Mouse (Mus musculus) bone marrow macrophage, adult 2 months (primary cell): ENCODE results near the gene Gcnt3. TPM values are rescaled to one million over a fixed set of nuclear protein-coding genes. Genes with fewer than 3 reads are reported as not detected.

Source experiments
- H3K27ac ChIP-seq: 2 replicates; pipeline ENCODE4 v1.5.1; 2012; ENCODE audit warnings: low read depth, low read length; ENCODE audit not compliant: insufficient read depth
- H3K4me1 ChIP-seq: 2 replicates; pipeline ENCODE4 v1.6.1; 2012; ENCODE audit warnings: low read length; ENCODE audit not compliant: control insufficient read depth, insufficient read depth
- H3K4me3 ChIP-seq: 2 replicates; pipeline ENCODE4 v1.5.1; 2012; ENCODE audit warnings: mild to moderate bottlenecking, low read length, moderate library complexity; ENCODE audit not compliant: insufficient read depth
- CTCF ChIP-seq: IDR thresholded peaks from 2 replicates; pipeline ENCODE4 v1.5.1; 2012; ENCODE audit warnings: low read depth, mild to moderate bottlenecking, low read length, moderate library complexity
- POLR2A ChIP-seq: IDR thresholded peaks from 2 replicates; pipeline ENCODE4 v1.6.1; 2012; ENCODE audit warnings: mild to moderate bottlenecking, low read depth, low read length, borderline replicate concordance
- polyA plus RNA-seq: library from polyadenylated mRNA; stranded (reverse); fragments of >200 nt; gene quantifications from 2 replicates; pipeline ENCODE4 v1.2.4, GENCODE M21; 2012; ENCODE audit not compliant: missing spikeins, insufficient read depth, insufficient read length

Gcnt3 gene
- polyA plus RNA-seq, 1 experiment: not detected

DNA sequence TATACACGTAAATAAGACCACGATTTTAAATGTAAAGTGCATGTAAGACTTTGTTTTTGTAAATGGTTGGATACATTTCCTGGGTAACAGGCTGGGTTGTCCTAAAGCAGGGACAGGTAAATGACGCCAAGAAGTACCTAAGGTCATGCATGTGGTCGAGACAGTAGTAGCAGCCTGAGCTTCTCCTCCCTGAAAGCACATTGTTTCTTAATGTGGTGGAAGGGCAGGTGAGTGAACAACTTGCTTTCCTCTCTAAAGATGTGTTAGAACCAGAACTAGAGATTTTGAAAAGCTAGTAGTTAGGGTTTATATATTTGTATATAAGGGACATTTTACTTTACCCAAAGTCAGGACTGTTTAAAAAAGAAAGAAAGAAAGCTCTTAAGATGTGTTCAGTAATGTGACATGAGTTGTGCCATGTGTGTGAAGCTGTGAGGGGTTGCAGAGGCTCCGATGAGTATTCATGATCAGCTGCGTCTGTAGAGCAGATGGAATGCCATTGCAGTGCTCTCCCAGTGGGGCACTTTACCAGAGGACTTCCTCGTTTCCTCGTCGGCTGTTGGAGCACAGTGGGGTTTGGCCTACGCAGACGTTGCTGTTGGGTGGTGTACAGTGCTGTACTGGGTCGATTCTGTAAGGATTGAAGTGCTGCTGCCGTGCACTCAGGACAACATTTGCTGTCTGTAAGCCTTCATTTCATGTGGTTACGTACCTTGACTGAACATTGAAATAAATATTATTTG lies 30.2 kb downstream of the Gcnt3 start:
- H3K27ac ChIP-seq: no peak overlapping the region
- TF ChIP-seq CTCF (no peak), POLR2A (no peak)
- H3K4me1 ChIP-seq: peaks cover 13% of the 10 kb centered on the region
- H3K4me3 ChIP-seq: no peak overlapping the region

DNA sequence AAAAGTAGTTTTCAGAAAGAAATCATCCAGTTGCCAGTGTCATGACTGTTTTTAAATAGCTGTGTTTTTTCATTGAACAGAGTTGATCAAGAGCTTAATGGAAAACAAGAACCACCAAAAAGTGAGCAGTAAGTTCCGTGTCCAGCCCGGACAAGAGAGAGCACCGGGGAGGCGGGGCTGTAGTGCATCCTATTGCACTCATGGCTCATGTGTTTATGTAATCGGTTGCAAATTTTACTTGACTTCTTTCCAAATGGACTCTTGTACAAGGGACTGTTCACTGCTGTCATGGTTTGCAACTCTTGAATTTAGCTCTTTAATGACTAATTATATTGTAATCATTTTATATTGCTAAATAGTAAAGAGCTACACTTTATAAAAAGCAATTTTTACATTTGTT lies 30.9 kb downstream of the Gcnt3 start:
- no peak for TF ChIP-seq POLR2A
- TF ChIP-seq CTCF: no peak
- no peak overlapping the region for H3K4me3 ChIP-seq
- H3K27ac ChIP-seq: no peak overlapping the region
- H3K4me1 ChIP-seq: peaks cover 12% of the 10 kb centered on the region

DNA sequence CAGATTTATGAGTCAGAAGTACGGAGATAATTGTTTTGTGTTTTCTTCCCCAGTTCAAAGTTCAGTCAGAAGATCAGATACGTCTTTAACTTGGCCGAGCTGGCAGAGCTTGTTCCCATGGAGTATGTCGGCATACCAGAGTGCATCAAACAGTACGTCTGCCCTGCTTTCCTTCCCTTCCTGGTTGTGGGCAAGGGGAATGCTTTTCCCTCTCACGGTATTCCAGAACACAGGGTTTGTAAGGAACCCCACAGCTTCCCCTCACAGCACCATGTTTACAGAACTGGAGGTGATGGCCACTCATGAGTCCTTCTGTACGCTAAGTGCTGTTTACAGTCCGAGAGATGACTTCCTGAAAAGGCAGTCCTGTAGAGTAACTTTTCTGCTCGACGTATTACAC lies 34.4 kb downstream of the Gcnt3 start:
- no peak overlapping the region for H3K4me3 ChIP-seq
- no peak for TF ChIP-seq POLR2A
- TF ChIP-seq CTCF: no peak
- peaks cover 5% of the 10 kb centered on the region for H3K4me1 ChIP-seq
- no peak overlapping the region for H3K27ac ChIP-seq

DNA sequence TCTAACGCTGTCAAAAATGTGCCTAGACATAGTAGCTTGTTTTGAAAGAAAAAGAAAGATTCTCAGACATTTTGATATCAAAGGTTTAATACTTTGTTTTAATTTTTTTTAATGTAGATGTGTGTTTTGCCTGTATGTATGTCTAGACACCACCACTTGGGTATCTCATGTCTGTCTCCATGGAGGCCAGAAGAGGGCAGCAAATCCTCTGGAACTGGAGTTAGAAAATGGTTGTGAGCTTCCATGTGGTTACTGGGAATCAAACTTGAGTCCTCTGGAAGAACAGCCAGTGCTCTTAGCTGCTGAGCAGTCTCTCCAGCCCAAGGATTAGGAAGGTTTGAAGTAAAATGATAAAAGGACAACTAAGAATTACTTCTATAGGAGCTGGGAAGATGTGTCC lies 38.6 kb downstream of the Gcnt3 start:
- Histone ChIP-seq H3K4me3 (no peak overlapping the region), H3K27ac (no peak overlapping the region), H3K4me1 (peaks cover 13% of the 10 kb centered on the region)
- TF ChIP-seq POLR2A (no peak), CTCF (no peak)

DNA sequence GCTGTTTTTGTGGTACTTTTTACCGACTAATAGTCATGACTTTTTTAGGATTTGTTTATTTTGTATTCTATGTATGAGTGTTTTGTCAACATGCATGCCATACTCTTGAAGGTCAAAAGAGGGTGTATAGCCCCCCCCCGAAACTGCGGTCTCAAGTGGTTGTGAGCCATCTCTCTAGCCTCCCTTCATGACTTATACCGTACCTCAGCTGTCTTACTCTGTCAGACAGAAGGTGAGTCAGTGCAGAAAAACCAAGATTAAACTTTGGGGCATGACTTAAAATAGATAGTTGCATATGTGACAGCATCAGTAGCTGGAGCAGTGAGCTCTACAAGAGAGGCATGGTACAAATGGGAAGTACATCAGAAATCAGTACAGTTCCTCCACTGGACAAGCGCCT lies 43.3 kb downstream of the Gcnt3 start:
- TF ChIP-seq CTCF (no peak), POLR2A (no peak)
- H3K4me3 ChIP-seq: no peak overlapping the region
- no peak overlapping the region for H3K27ac ChIP-seq
- H3K4me1 ChIP-seq: peaks cover 37% of the 10 kb centered on the region

DNA sequence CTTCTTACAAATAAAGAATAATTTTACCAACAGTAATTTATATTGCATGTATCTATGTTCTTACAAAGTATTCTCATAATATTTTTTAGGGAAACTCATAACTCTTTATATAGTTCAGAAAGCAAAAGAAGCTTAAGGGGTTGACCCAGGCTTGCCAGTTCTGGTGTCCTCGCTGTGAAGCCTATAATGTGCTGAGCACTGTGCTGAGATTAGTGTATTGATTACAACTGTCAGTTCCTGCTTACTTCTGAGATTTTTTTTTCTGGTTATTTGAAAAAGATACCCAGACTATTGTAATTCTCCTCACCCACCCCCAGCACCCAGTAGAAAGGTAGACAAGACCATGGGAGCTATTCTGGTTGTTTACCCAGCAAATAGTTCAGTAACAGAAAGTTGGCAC lies 44.4 kb downstream of the Gcnt3 start:
- peaks cover 37% of the 10 kb centered on the region for H3K4me1 ChIP-seq
- no peak for TF ChIP-seq POLR2A
- no peak for TF ChIP-seq CTCF
- H3K27ac ChIP-seq: peak overlapping the region; percentile 76
- H3K4me3 ChIP-seq: no peak overlapping the region

DNA sequence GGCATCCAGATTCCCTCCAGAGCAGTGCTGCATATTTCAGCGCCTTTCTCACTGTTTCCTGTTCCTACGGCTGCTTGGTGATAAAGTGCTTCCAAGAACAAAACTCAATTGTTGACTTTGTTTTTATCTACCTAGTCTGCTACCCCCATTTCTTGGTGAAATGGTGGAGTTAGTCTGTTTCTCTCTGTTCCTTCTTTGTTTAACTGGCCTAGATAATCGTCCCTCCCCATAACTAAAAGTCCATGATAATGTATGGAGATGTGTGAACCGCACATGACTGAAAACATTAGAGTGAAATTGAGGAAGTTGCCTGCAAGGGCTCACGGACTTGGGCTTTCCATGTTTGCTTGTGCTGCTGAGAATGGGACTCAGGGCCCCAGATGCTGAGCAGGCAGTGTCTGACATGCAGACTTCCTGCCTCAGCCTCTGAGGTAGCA lies 45.0 kb downstream of the Gcnt3 start:
- Histone ChIP-seq H3K4me3 (peak overlapping the region; percentile 29), H3K27ac (peak overlapping the region; percentile 86), H3K4me1 (peaks cover 37% of the 10 kb centered on the region)
- no peak for TF ChIP-seq CTCF
- no peak for TF ChIP-seq POLR2A

DNA sequence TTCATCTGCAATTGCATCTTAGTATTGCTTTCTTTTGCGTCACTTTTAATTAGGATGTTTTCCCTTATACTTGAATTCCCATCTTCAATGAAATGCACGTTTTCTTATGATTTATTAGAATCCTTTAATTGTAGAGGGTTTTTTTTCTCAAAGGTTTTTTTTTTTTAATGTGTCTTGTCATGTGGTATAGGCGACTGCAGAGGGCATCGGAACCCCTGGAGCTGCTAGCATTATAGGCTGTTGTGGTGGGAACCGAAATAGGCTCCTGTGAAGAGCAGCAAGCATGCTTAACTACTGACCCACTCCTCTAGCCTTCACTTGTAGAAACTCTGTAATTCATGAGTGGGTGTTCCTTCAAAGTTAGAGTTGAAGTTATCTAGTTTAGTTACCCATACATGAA lies 47.5 kb downstream of the Gcnt3 start:
- TF ChIP-seq CTCF (no peak; the same call in 1 of the 2 replicates), POLR2A (no peak)
- Histone ChIP-seq H3K4me3 (peak overlapping the region; percentile 43), H3K4me1 (peaks cover 37% of the 10 kb centered on the region), H3K27ac (no peak overlapping the region)

DNA sequence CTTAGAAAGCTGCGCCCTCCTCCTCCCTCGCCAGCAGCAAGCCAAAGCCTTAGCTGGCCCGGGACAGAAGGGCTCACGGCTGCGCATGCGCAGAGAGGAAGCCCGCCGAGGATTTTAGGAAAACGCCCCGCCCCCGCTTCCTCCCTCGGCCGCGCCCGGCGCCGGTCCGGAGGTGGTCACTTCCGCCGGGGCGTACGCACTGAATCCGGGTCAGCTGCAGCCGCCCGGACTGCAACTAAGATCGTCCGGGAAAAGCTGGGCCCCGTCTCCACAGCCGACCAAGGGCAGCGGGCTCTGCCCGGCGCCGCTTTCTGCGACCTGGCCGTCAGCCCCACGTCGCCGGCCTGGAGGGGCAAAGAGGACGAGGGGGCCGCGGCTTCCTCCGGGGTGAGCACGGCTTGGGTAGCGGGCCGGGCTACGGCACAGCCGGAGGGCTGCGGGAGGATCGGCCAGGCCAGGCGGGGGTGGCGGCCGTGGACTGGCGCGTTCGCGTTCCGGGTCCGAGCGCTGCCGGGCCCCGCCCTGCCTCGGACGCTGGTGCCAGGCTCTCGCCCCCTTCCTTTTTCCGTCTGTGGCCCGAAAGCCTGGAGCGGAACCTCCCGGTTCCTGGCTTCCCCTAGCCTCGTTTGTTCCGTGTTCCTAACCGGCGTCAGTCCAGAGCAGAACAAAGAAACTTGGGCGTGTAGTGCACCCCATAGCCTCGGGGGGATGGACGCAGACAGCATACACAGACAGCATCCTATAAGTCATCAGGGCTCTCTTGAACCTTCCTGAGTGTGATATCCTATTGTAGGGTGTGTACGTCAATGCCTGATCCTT lies 48.4 kb downstream of the Gcnt3 start, which contains the start of gene Bnip2:
Gene Bnip2 (plus strand): TSS at position 164 of the 819 bp plus-strand sequence.
- Histone ChIP-seq H3K4me3 (peak within 1 kb of the TSS; percentile 79), H3K4me1 (peaks cover 28% of the 10 kb centered on the region), H3K27ac (peak within 1 kb of the TSS; percentile 98)
- TF ChIP-seq CTCF: no peak
- TF ChIP-seq POLR2A: no peak

DNA sequence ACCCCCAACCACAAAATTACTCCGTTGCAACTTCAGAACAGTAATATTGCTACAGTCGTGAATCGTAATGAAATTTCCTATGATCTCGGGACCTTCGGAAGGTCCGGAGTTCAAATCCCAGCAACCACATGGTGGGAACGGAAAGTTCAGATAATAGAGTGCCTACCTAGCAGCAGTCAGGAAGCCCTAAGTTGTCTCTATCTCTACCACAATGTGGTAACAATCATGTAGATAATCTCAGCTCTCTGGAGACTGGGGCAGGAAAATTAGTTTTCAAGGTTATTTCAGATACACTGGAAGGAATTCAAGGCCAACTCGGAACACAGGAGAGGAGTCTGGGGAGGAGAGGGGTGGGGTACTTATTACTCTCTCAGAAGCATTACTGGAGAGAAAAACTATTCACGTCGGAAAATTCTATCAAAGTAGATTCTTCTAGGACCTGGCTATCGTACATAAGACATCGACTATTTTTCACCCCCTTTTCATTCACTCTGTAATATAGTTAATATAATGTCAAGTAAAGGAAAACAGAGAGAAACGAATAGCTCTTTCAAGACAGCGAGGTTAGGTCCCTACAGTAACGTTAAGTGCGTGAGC lies 49.1 kb downstream of the Gcnt3 start:
- Histone ChIP-seq H3K27ac (0 out of 2 replicates have a peak overlapping the region, but pooled peaks have one; percentile 9), H3K4me1 (peaks cover 23% of the 10 kb centered on the region), H3K4me3 (peak overlapping the region; percentile 79)
- TF ChIP-seq POLR2A (no peak), CTCF (no peak)
